Mouse (Mus musculus): Measurements from ENCODE around the gene Gm45713. TPM values are rescaled to one million over a fixed set of nuclear protein-coding genes. Genes with fewer than 3 reads are reported as not detected.
A peak's percentile ranks its signal among the peaks of the same experiment; 100 is the strongest.

Gene Gm45713
- total RNA-seq, 1 experiment, result 0.36 TPM

DNA sequence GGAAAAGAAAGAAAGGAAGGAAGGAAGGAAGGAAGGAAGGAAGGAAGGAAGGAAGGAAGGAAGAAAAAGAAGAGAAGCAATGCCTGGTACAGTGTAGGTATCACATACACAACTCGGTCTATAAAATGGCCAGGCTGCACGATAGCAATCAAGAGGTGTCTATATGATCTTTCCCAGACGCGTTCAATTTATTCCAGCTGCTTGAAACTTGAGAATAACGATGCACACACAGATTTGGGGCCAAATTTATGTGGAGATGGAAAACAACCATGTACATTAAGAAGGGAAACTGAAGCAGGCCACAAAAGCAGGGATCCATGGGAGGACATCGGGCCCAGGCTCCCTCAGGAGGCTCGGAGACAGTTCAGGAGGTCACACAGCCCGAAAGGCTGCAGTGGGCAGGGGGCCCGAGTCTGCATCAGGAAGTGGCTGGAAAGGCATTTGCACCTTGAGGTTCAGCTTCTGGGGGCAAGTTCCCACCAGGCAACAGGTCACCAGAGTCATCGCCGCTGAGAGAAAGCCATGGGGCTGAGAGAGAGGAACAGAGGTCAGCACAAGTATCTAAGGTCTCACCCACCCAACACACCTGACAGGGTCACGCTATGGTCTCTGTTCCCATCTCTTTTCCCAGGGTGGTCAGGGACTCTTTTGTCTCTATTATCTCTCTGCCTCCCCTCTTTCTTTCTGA lies 43.1 kb downstream of the Gm45713 start:
- DNase-seq (ENCODE audit: low read depth, low spot score), result no peak
- Histone ChIP-seq H3K36me3 (ENCODE audit: control insufficient read depth, insufficient read depth, low read length, poor library complexity, severe bottlenecking) (no peaks in the 10 kb centered on the region), H3K4me3 (ENCODE audit: insufficient read depth in 1 of 2, low read depth in 1 of 2, low read length in 2 of 2, poor library complexity in 1 of 2, severe bottlenecking in 1 of 2) (no peak overlapping the region), H3K4me1 (ENCODE audit: control insufficient read depth in 2 of 2, insufficient read depth in 2 of 2, low read length in 2 of 2, poor library complexity in 1 of 2) (peaks cover 4 to 29% of the 10 kb centered on the region in 2 experiments; a peak in 2 of 4 replicates), H3K27ac (ENCODE audit: insufficient read depth, low read depth, low read length, poor library complexity, severe bottlenecking) (no peak overlapping the region), H3K9ac (ENCODE audit: insufficient read depth, low read depth, low read length, poor library complexity, severe bottlenecking) (peak overlapping the region; percentile 13; the same call in 1 of the 2 replicates), H3K9me3 (ENCODE audit: control insufficient read depth, insufficient read depth, low read depth, low read length) (no peaks in the 10 kb centered on the region)
- in situ Hi-C loops (cut with MboI; ENCODE audit: low sequenced_read_pairs in 2 of 2, unreplicated experiment in 2 of 2), result no loop called here
- no peak for TF ChIP-seq CHD2 (IDR thresholded peaks at IDR 0.05; ENCODE audit: low read depth, low read length)
- TF ChIP-seq ZNF384 (IDR thresholded peaks at IDR 0.05; ENCODE audit: low read depth, low read length), result no peak

DNA sequence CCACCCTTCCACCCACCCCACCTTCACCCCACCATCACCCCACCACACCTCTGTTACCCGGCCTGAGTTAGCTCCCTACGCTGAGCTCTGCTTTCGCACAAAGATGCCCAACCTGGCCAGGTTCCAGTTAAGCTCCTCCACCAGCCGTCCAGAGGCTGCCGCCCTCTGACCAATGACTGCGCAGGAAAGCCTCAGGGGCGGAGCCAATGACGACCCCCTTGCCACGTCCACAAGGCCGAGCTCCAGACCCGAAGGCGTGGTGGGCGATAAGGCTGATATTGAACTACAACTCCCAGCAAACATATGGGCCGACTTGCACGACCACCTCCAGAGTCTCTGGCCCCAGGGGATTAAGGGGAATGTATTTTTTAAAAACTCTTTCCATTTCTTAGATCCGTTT lies 44.0 kb downstream of the Gm45713 start, which contains the start of gene Rcn3:
Gene Rcn3 (minus strand): TSS at position 174 of the 400 bp plus-strand sequence.
- H3K9me3 ChIP-seq (ENCODE audit: control insufficient read depth, insufficient read depth, low read depth, low read length), result no peaks in the 10 kb centered on the region
- H3K9ac ChIP-seq (ENCODE audit: insufficient read depth, low read depth, low read length, poor library complexity, severe bottlenecking), result peak within 1 kb of the TSS; percentile 64; the same call in 1 of the 2 replicates
- no peak for TF ChIP-seq MAFK (IDR thresholded peaks at IDR 0.05; ENCODE audit: insufficient read depth, low read depth, low read length)
- no peak for TF ChIP-seq CHD2 (IDR thresholded peaks at IDR 0.05; ENCODE audit: low read depth, low read length)
- no peak for TF ChIP-seq ZNF384 (IDR thresholded peaks at IDR 0.05; ENCODE audit: low read depth, low read length)
- no peak for TF ChIP-seq ZC3H11A (IDR thresholded peaks at IDR 0.05; ENCODE audit: borderline replicate concordance, low read depth, low read length)
- TF ChIP-seq HCFC1 (IDR thresholded peaks at IDR 0.05; ENCODE audit: borderline replicate concordance, insufficient read depth, low read length), result peak; percentile 84
- H3K4me3 ChIP-seq (ENCODE audit: insufficient read depth in 1 of 2, low read depth in 1 of 2, low read length in 2 of 2, poor library complexity in 1 of 2, severe bottlenecking in 1 of 2), result peak within 1 kb of the TSS; percentile 52 to 71
- H3K27ac ChIP-seq (ENCODE audit: insufficient read depth, low read depth, low read length, poor library complexity, severe bottlenecking), result no peak within 1 kb of the TSS
- DNase-seq (ENCODE audit: low read depth, low spot score), result peak; percentile 83
- H3K36me3 ChIP-seq (ENCODE audit: control insufficient read depth, insufficient read depth, low read length, poor library complexity, severe bottlenecking), result no peaks in the 10 kb centered on the region
- in situ Hi-C loops (cut with MboI; ENCODE audit: low sequenced_read_pairs in 2 of 2, unreplicated experiment in 2 of 2), result no loop called here
- peaks cover 4 to 27% of the 10 kb centered on the region in 2 experiments; a peak in 2 of 4 replicates for H3K4me1 ChIP-seq (ENCODE audit: control insufficient read depth in 2 of 2, insufficient read depth in 2 of 2, low read length in 2 of 2, poor library complexity in 1 of 2)

DNA sequence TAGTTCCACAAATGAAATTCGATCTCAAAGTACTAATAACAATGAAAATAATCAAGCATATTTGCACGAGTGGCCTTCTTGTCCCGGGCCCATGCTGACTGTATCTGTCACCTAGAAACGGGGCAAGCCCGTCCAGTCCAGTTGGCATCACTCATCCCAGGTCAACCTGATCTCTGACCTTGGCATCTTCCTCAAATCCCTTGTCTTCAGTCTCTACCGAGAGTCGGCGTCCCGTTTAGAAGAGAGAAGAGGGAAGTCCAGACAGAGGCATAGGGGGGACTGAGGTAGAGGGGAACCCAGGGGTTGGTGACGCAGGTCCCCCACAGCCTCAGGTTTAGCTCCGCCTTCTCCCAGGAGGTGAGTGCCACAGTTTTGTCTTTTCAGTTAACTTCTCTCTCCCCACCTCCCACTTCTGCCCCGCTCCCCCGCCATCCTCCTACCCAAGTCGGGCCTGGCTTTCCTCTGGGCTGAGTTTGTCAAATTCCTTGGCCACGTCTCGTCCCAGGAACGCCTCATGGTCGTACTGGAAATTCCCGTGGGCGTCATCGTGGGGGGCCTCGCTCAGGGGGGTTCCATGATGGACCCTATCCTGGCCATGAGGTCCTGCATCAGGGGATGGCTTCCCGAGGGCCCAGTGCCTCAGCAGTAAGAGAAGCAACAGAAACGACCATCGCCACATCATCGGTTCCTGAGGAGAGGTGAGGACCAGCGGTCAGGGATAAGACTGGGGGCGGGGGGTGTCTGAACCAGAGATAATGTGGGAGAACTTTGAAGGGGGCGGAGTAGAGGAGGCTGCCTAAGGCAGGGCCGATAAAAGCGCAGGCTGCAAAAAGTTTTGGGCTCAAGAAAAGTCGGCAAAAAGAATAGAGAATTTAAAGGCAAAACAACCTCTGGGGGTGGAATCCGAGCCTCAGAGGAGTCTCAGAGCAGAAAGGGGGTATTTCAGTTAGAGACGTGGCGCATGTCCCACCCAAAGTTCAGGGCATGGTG lies 44.7 kb downstream of the Gm45713 start:
- no peak overlapping the region for H3K27ac ChIP-seq (ENCODE audit: insufficient read depth, low read depth, low read length, poor library complexity, severe bottlenecking)
- in situ Hi-C loops (cut with MboI; ENCODE audit: low sequenced_read_pairs in 2 of 2, unreplicated experiment in 2 of 2), result no loop called here
- TF ChIP-seq ZNF384 (IDR thresholded peaks at IDR 0.05; ENCODE audit: low read depth, low read length) (no peak), CHD2 (IDR thresholded peaks at IDR 0.05; ENCODE audit: low read depth, low read length) (no peak), HCFC1 (IDR thresholded peaks at IDR 0.05; ENCODE audit: borderline replicate concordance, insufficient read depth, low read length) (no peak), MAFK (IDR thresholded peaks at IDR 0.05; ENCODE audit: insufficient read depth, low read depth, low read length) (no peak), ZC3H11A (IDR thresholded peaks at IDR 0.05; ENCODE audit: borderline replicate concordance, low read depth, low read length) (no peak)

DNA sequence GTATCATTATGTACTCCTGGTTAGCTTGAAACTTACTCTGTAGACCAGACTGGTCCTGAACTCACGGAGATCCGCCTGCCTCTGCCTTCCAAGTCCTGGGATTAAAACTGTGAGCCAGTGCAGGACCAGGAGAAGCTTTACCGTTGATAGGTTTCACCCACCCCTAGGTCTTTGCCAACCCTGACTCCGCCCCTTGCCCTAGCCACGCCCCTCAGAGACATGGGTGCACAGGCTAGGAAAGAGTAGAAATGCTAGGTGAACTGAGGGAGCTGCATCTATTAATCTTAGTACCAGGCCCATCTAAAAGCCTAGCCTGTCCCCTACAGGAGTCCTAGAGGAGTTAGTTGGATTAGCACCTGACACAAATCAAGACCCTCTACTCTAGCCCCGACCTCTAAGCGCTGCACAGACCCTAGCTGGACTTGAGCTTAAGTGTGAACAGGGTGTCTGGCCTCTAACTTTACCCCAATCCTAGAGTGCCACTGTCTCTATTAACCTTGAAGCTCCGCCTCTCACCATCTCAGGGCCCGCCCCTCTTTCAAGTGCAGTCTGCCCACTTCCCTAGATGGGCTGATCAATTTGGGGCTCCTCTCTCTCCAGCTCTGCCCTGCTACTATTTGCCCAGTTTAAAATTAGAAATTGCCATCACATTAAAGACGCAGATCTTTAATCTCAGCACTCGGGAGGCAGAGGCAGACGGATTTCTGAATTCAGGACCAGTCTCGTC lies 45.6 kb downstream of the Gm45713 start:
- in situ Hi-C loops (cut with MboI; ENCODE audit: low sequenced_read_pairs in 2 of 2, unreplicated experiment in 2 of 2), result no loop called here
- no peak overlapping the region for H3K9ac ChIP-seq (ENCODE audit: insufficient read depth, low read depth, low read length, poor library complexity, severe bottlenecking)
- TF ChIP-seq CHD2 (IDR thresholded peaks at IDR 0.05; ENCODE audit: low read depth, low read length) (no peak), ZC3H11A (IDR thresholded peaks at IDR 0.05; ENCODE audit: borderline replicate concordance, low read depth, low read length) (no peak), MAFK (IDR thresholded peaks at IDR 0.05; ENCODE audit: insufficient read depth, low read depth, low read length) (no peak), ZNF384 (IDR thresholded peaks at IDR 0.05; ENCODE audit: low read depth, low read length) (no peak), HCFC1 (IDR thresholded peaks at IDR 0.05; ENCODE audit: borderline replicate concordance, insufficient read depth, low read length) (no peak)
- H3K4me1 ChIP-seq (ENCODE audit: control insufficient read depth in 2 of 2, insufficient read depth in 2 of 2, low read length in 2 of 2, poor library complexity in 1 of 2), result peaks cover 4 to 24% of the 10 kb centered on the region in 2 experiments; a peak in 2 of 4 replicates
- no peak overlapping the region for H3K27ac ChIP-seq (ENCODE audit: insufficient read depth, low read depth, low read length, poor library complexity, severe bottlenecking)
- no peaks in the 10 kb centered on the region; the same call in 1 of the 2 replicates for H3K36me3 ChIP-seq (ENCODE audit: control insufficient read depth, insufficient read depth, low read length, poor library complexity, severe bottlenecking)
- H3K9me3 ChIP-seq (ENCODE audit: control insufficient read depth, insufficient read depth, low read depth, low read length), result no peaks in the 10 kb centered on the region
- H3K4me3 ChIP-seq (ENCODE audit: insufficient read depth in 1 of 2, low read depth in 1 of 2, low read length in 2 of 2, poor library complexity in 1 of 2, severe bottlenecking in 1 of 2), result no peak overlapping the region
- DNase-seq (ENCODE audit: low read depth, low spot score), result no peak

More for the DNA sequence above, 44.7 kb downstream of the Gm45713 start:
- no peaks in the 10 kb centered on the region for H3K36me3 ChIP-seq (ENCODE audit: control insufficient read depth, insufficient read depth, low read length, poor library complexity, severe bottlenecking)
- peak overlapping the region; percentile 64; the same call in 1 of the 2 replicates for H3K9ac ChIP-seq (ENCODE audit: insufficient read depth, low read depth, low read length, poor library complexity, severe bottlenecking)
- no peak for DNase-seq (ENCODE audit: low read depth, low spot score)
- peak overlapping the region; percentile 52 to 71 for H3K4me3 ChIP-seq (ENCODE audit: insufficient read depth in 1 of 2, low read depth in 1 of 2, low read length in 2 of 2, poor library complexity in 1 of 2, severe bottlenecking in 1 of 2)
- no peaks in the 10 kb centered on the region for H3K9me3 ChIP-seq (ENCODE audit: control insufficient read depth, insufficient read depth, low read depth, low read length)
- peaks cover 4 to 27% of the 10 kb centered on the region in 2 experiments; a peak in 2 of 4 replicates for H3K4me1 ChIP-seq (ENCODE audit: control insufficient read depth in 2 of 2, insufficient read depth in 2 of 2, low read length in 2 of 2, poor library complexity in 1 of 2)

Data from ES-E14 (cell line).